Mouse (Mus musculus): ENCODE measurements around the gene Cnksr1. TPM values are rescaled to one million over a fixed set of nuclear protein-coding genes. Genes with fewer than 3 reads are reported as not detected.

Gene Cnksr1
- polyA plus RNA-seq (2012; ENCODE audit: low replicate concordance) = 0.07 and 0.12 TPM in 2 replicates

DNA sequence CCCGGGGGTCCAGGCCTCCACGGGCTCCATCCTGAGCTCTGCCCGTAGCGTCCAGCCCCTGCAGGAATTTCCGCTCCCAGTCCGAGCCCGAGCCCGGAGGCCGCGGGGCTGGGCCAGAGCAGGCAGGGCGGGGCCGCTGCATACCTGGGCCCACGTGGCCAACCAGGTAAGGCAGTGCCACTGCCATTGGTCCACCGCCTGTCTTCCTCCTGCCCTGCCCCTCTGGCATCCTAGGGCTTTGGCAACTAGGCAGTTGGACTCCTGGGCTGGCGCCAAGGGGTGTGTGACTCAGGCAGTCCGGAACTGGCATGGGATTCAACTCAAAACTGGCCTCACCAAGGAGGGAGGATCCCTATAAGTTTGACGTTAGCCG lies at the start of gene Cnksr1:
Gene Cnksr1, minus strand, starts transcription at position 121 of the 373 bp plus-strand sequence.

DNA sequence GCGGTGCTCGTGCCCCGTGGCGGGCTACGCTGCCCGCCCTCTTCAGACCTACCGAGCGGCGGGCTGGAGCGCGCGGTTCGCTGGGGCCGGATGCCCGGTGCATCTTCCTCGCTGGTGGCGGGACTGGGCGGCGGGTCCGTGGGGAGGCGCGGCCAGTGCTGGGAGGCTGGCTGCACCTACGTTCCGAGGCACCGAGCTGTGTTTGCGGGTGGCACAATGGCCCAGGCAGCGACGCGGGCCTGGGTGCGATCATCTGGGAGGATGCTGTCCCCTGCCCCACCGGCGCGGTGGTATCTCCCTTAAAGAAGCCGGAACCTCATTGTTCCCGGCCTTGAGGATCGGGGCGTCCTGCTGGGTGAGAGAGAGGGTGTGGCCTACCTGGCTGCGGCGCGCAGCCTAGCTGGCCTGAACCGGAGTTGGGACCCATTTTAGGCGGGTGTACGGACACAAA lies 49.4 kb upstream of the Cnksr1 start, which contains the start of gene Pdik1l:
Gene Pdik1l, minus strand, starts transcription at position 321 of the 451 bp plus-strand sequence.

DNA sequence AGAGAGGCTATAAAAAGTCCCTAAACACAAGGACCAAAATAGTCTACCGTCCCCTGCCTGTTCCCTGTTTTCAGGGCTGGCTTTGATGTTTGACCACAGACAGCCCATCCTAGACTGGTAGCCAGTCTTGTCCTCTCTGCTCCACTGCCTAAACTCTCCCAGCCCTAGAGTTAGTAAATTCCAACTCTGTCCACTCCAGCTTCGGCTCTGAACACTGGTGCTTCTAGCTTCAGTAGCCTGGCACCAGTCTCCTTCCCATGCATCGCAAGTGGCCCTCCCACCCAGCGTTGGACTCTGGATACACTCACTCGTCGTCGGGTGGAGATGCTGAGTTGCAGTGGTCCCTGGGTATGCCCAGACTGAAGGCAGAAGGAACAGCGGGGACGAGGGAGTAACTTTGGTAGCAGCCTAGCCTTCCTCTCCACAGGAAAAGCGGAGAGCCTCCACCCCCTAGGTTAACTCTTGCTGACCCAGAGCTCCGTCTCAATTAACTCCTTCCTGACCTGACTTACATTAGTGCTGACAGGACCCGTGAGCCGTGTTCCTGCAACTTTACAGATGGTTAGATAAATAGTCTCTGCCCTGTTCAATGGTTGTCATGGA lies 15.6 kb upstream of the Cnksr1 start, which contains the start of gene Grrp1:
Gene Grrp1, minus strand, starts transcription at position 385 of the 603 bp plus-strand sequence.

DNA sequence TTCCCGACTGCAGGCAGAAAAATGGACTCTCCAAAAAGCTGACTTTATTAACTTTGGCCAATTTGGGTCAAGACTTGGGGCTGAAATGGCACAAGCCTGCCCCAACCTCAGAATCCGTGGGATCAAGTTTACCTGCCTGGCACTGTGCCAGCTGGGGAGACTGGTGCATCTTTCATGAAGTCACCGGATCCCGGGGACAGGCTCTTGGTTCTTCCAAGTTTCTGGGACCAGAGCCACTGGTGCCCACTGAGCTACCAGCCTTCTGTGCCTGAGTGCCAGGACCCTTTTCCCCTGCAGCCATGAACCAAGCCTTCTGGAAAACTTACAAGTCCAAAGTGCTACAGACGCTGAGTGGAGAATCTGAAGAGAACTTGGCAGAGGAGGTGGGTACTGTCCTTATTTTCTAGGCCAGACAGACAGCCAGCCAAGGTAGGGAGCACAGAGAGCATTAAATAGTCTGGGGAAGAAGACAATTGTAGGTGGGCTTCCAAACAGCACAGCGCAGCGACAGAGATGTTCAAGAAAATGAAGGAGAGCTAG lies 8.6 kb upstream of the Cnksr1 start, which contains the start of gene Gm30191:
Gene Gm30191, plus strand, starts transcription at position 217 of the 540 bp plus-strand sequence.

DNA sequence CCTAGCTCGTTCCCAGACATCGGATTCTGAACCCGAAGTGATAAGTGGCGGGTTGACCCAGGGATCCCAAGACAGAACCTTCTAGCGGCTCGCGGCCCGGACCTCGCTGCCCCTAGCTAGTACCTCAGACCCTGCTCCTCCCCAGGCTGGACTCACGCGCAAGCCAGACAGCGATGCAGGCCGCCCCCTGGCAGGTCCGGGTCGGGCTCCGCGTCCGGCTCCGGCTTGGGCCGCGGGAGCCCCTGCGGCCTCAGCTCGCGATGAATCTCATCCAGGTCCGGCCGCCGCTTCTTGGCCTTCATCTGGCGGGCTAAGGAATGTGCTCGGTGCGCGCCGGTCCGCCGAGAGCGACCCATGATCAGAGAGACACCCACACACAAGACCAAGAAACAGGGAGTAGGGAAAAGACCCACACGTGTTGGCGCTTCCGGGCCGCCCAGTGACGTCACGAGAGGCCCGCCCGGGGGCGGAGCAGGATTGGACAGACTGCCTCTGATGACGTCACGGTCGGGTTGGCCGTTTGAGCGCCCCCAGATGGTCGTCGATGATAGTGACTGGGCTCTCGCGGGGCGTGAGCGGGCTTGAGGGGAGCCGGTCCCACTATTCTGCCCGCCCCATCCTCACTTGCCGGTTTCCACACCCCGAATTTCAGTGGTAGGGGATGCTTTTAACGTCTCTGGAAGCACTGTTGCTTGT lies 7.1 kb upstream of the Cnksr1 start, which contains the start of gene Zfp593:
Gene Zfp593, minus strand, starts transcription at position 445 of the 696 bp plus-strand sequence.

DNA sequence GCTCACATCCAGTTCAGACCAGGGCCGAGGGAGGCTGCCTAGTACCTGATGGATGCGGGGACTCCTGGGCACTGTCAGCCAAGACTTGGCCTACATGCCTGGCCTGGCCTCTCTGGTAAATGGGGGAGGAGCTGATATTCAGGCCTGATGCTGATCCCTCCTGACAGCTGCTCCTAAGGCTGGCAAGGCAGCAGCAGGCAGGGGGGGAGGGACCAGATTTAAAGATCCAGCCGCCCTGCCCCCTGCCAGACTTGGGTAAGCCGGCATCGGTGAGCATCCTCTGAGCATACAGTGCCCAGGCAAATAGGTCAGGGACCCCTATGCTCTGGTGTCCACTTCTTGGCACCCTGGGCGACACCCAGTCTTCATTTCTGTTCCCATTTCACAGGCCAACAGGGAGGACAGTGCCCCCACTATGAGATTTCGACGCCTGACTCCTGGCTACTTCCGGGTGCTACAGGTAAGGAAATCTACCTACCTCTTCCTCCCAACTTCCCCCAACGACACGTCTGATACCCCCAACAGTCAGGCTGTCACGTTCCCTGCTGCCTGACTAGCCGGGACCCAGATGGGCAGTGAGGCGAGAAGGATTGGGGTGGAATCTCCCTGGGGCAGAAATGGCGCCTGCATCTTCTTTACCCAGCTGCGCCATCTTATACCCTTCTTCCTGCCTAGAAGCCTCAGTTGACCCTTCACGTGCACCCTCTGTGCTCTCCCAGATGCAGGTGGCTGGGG lies 5.5 kb upstream of the Cnksr1 start, which contains the start of gene E130218I03Rik:
Gene E130218I03Rik, plus strand, starts transcription at position 147 of the 735 bp plus-strand sequence.

DNA sequence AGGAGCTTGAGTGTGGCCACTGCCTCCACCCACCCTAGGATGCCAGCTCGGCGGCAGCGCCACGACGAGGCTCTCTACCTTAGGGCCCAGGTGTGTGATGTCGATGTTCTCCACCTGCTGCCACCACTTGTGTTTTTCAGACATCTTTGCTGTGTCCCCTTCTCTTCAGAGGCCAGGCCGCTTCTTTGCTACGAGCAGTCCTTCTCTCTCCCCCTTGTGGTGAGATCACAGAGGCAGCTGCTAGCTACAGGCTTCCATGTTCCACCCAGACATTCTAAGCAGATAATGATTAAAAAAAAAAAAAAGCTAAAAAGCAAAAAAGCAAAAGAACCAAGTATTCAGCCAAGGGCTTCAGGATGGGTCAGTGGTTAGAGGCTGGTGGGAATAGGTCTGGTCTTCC lies 11.0 kb downstream of the Cnksr1 start, which contains the start of gene Catsper4:
Gene Catsper4, minus strand, starts transcription at position 190 of the 400 bp plus-strand sequence.

DNA sequence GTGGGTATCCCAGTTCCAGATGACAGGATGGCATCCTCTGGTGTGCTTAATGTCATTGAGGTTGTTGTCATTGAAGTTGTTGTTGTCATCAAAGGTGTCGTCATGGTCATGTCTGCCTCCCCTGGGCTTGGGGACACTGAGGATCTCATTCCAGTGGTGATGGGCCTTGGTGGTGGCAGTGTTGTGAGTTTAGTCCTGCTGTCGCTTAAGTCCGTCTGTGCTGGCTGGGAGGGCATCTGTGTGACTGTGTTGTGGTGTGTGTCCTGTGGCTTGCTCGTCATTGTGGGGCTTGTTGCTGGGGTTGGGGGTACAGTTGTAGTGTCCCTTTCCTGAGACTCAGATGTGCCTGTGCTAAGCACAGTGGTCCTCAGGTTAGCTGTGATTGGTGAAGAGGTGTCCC lies 35.3 kb downstream of the Cnksr1 start, which contains the start of gene Gm7534:
Gene Gm7534, minus strand, starts transcription at position 101 of the 400 bp plus-strand sequence.

Other genes starting within 250 kb of the Cnksr1 start
- gene Dhdds, start 237.5 kb downstream of the Cnksr1 start, polyA plus RNA-seq (2012; ENCODE audit: low replicate concordance) = 14.8 and 24.9 TPM in 2 replicates
- 0.58 TPM in 1 of 2 replicates, not detected in the other for gene Lin28a, start 219.6 kb downstream of the Cnksr1 start, polyA plus RNA-seq (2012; ENCODE audit: low replicate concordance)
- 2.9 TPM in 2 replicates for gene Zfp683, start 184.6 kb downstream of the Cnksr1 start, polyA plus RNA-seq (2012; ENCODE audit: low replicate concordance)
- 1.6 and 2.0 TPM in 2 replicates for gene Crybg2, start 177.6 kb downstream of the Cnksr1 start, polyA plus RNA-seq (2012; ENCODE audit: low replicate concordance)
- gene Cd52, start 143.3 kb downstream of the Cnksr1 start, polyA plus RNA-seq (2012; ENCODE audit: low replicate concordance) = 340 and 2,143 TPM in 2 replicates
- gene Ubxn11, start 135.8 kb downstream of the Cnksr1 start, polyA plus RNA-seq (2012; ENCODE audit: low replicate concordance) = 37.0 and 75.8 TPM in 2 replicates
- gene Sh3bgrl3, start 109.6 kb downstream of the Cnksr1 start, polyA plus RNA-seq (2012; ENCODE audit: low replicate concordance) = 217 and 747 TPM in 2 replicates
- 5.6 and 26.8 TPM in 2 replicates for gene Cep85, start 51.3 kb downstream of the Cnksr1 start, polyA plus RNA-seq (2012; ENCODE audit: low replicate concordance)
- not detected in 2 replicates for gene Gm7534, start 35.4 kb downstream of the Cnksr1 start, polyA plus RNA-seq (2012; ENCODE audit: low replicate concordance)
- gene Catsper4, start 11.0 kb downstream of the Cnksr1 start, polyA plus RNA-seq (2012; ENCODE audit: low replicate concordance) = not detected in 2 replicates
- gene E130218I03Rik, start 5.3 kb upstream of the Cnksr1 start, polyA plus RNA-seq (2012; ENCODE audit: low replicate concordance) = 0.15 TPM in 1 of 2 replicates, not detected in the other
- 21.3 and 31.9 TPM in 2 replicates for gene Zfp593, start 7.2 kb upstream of the Cnksr1 start, polyA plus RNA-seq (2012; ENCODE audit: low replicate concordance)
- gene Gm30191, start 8.5 kb upstream of the Cnksr1 start, polyA plus RNA-seq (2012; ENCODE audit: low replicate concordance) = not detected in 2 replicates
- gene Grrp1, start 15.7 kb upstream of the Cnksr1 start, polyA plus RNA-seq (2012; ENCODE audit: low replicate concordance) = 0.26 and 1.3 TPM in 2 replicates
- gene Pdik1l, start 49.5 kb upstream of the Cnksr1 start, polyA plus RNA-seq (2012; ENCODE audit: low replicate concordance) = 1.9 and 4.3 TPM in 2 replicates
- not detected in 2 replicates for gene Trim63, start 76.7 kb upstream of the Cnksr1 start, polyA plus RNA-seq (2012; ENCODE audit: low replicate concordance)
- gene Slc30a2, start 104.8 kb upstream of the Cnksr1 start, polyA plus RNA-seq (2012; ENCODE audit: low replicate concordance) = 0.21 TPM in 1 of 2 replicates, not detected in the other
- 0.76 and 0.95 TPM in 2 replicates for gene Extl1, start 145.5 kb upstream of the Cnksr1 start, polyA plus RNA-seq (2012; ENCODE audit: low replicate concordance)
- 0.71 and 1.8 TPM in 2 replicates for gene Pafah2, start 157.9 kb upstream of the Cnksr1 start, polyA plus RNA-seq (2012; ENCODE audit: low replicate concordance)
- gene Stmn1, start 229.9 kb upstream of the Cnksr1 start, polyA plus RNA-seq (2012; ENCODE audit: low replicate concordance) = 8.3 and 57.9 TPM in 2 replicates

All from hematopoietic multipotent progenitor cell, adult 10-12 weeks (in vitro differentiated cells).